Mouse (Mus musculus) heart, postnatal 4 days (tissue): ENCODE measurements around the gene Dedd2. TPM values are rescaled to one million over a fixed set of nuclear protein-coding genes. Genes with fewer than 3 reads are reported as not detected.
A peak's percentile ranks its signal among the peaks of the same experiment; 100 is the strongest.

Experiments used
- DNase-seq: peaks from one replicate; pipeline ENCODE4 v3.0.0; 2021
- total RNA-seq, 2 experiments: library from RNA; stranded (reverse); gene quantifications; 2 replicates each; pipeline ENCODE4 v1.2.3; 2021

Gene Dedd2
- total RNA-seq, 2 experiments from 2014 or later = 7.2 to 9.6 TPM

- DNase-seq = peak; percentile 61
Observed at GRCm38 (mm10) chr7:25218705-25219415, 1.6 kb downstream of the Dedd2 start.

GRCm38 (mm10) chr7:25217653-25218395 is 2.6 kb downstream of the Dedd2 start:
- DNase-seq = no peak

- DNase-seq = no peak
Observed at GRCm38 (mm10) chr7:25214172-25214571, 6.2 kb downstream of the Dedd2 start.

- no peak for DNase-seq
Observed at GRCm38 (mm10) chr7:25213099-25213498, 7.3 kb downstream of the Dedd2 start.

GRCm38 (mm10) chr7:25210482-25210881 is 9.9 kb downstream of the Dedd2 start:
- DNase-seq = no peak

GRCm38 (mm10) chr7:25209161-25209622 is 11.2 kb downstream of the Dedd2 start:
- DNase-seq = no peak

GRCm38 (mm10) chr7:25206094-25206830 is 14.2 kb downstream of the Dedd2 start:
- DNase-seq = no peak

- DNase-seq = no peak
Observed at GRCm38 (mm10) chr7:25205355-25206093, 14.9 kb downstream of the Dedd2 start.

GRCm38 (mm10) chr7:25203624-25204023 is 16.8 kb downstream of the Dedd2 start:
- DNase-seq = no peak

- peak; percentile 31 for DNase-seq
Observed at GRCm38 (mm10) chr7:25197384-25198018, 22.9 kb downstream of the Dedd2 start.

- DNase-seq = no peak
Observed at GRCm38 (mm10) chr7:25196107-25196506, 24.3 kb downstream of the Dedd2 start.

GRCm38 (mm10) chr7:25195148-25195547 is 25.3 kb downstream of the Dedd2 start:
- DNase-seq = no peak

GRCm38 (mm10) chr7:25192110-25192509 is 28.3 kb downstream of the Dedd2 start:
- DNase-seq = no peak

- no peak for DNase-seq
Observed at GRCm38 (mm10) chr7:25190806-25191205, 29.6 kb downstream of the Dedd2 start.

GRCm38 (mm10) chr7:25187662-25188650 is 32.5 kb downstream of the Dedd2 start:
- peak; percentile 91 for DNase-seq

- no peak for DNase-seq
Observed at GRCm38 (mm10) chr7:25184091-25184490, 36.3 kb downstream of the Dedd2 start.

GRCm38 (mm10) chr7:25181814-25182213 is 38.6 kb downstream of the Dedd2 start:
- DNase-seq = no peak

GRCm38 (mm10) chr7:25181331-25181790 is 39.1 kb downstream of the Dedd2 start:
- DNase-seq = peak; percentile 44

GRCm38 (mm10) chr7:25180512-25180911 is 39.9 kb downstream of the Dedd2 start:
- no peak for DNase-seq

GRCm38 (mm10) chr7:25179606-25180161 is 40.7 kb downstream of the Dedd2 start, which contains the start of gene Pou2f2:
Pou2f2 (minus strand) TSS chr7:25179726.
- DNase-seq = peak; percentile 72
